Mouse (Mus musculus) CD4-positive helper T cell, adult 2 months (primary cell): ENCODE measurements at regions not wholly inside any gene's neighbourhood (a gene's known extent, or its start where the extent isn't known, plus 50 kb on each side); places are given as distances from the start of the nearest gene placed in this dataset.
A peak's percentile ranks its signal among the peaks of the same experiment; 100 is the strongest.

Experiments used
- DNase-seq: peaks from one replicate; pipeline ENCODE4 v3.0.0-alpha.2; 2012; ENCODE audit warnings: low read depth, missing footprints, low spot score

DNA sequence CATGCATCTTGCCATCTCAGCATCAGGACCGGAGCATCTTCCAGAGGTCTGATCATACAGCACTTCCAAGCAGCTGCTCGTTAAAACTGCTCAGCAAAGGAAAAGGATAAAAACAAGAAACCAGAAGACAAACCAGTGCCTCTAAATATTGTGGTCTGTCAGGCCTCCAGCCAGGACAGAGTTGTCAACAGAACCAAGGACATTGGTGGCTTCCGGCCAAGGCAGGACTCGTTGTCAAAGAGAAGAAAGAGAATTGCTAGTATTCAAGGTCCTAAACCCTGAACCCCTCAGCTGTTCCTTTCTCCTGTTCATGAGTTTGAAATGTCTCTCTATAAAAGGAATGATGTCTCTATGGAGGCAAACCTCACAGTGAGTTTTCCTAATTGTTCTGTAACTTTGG is 155.0 kb downstream of the Sp3 start:
- no peak for DNase-seq

DNA sequence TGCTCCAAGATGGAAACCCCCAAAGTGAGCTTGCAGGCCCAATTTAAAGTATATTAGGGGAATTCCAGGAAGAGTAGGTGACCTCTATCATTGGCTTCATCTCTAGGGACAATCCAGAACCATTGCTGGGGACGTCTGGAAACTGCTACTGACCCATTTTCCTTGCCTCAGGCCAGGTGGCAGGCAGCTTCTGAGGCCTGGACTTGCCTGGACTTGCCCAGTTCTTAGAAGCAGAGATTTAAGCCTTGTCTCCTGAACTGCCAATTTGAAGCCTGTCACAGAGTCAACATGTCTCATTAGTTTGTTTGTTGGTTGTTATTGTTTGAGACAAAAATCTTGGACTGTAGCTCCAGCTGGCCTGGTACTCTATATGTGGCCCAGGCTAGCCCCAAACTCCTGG is 151.1 kb downstream of the Sp3 start:
- DNase-seq: no peak

DNA sequence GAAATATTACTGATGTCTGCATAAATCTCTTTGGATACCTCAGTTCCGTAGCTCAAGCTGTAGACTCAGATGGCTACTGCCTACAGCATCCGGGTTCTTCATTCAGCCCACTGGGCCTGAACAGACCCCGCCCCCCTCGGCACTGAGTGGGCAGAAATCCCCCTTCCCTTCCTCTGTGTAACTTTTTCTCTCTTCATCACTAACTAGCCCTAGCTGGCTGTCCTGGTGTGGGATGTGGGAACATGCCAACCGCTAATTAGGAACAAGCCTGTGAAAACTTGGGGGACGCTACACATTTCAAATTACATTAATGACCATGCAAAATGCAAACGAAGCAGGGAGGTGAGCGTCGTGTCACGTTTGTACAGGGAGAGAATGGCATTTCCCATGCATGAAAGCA is 147.5 kb downstream of the Sp3 start:
- DNase-seq: no peak

DNA sequence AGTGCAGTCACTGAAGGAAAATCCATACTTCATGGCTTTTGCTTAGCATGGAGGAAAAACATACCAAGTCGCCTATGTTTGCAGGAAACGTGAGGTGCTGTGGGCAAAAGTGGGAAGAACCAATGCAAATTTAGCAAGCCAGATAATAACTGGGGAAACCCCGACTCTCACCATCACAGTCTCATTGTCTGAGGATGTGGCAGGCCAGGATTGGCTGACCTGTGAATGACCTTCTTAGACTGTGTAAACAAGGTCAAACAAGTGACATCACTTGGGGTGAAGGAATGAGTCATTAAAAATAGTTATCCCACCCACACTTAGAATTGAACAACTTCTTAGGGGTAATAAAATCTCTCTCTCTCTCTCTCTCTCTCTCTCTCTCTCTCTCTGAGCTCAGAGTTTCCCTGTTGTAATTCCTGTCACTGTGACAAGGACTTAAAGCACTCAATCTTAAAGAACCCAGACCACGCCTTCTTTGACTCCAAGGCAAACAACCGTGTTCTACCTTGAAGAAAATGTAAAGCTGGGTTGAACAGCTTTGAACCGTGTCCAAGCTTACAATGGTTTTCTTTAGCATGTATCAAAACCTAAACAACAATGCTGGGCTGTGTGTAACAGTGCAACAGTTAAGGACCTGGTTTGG is 142.0 kb downstream of the Sp3 start:
- DNase-seq: peak; percentile 92

DNA sequence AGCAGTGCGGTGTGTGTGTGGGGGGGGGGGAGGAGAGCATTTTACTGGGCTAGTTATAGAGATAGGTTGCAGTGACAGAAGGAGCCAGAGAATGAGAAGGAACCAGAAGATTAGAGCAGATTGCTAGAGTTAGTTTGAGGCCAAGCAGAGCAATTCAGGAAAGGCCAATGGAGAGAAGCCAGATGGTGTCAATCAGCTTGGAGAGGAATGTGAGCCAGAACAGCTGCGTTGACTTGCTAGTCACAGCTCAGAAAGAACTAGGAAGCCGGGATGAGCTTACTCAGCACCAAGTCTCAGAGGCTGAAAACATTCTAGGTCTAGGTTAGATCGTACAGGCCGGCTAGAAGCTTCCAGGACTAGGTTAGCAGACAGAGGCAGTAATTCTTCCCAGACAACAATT is 140.6 kb downstream of the Sp3 start:
- DNase-seq: no peak

DNA sequence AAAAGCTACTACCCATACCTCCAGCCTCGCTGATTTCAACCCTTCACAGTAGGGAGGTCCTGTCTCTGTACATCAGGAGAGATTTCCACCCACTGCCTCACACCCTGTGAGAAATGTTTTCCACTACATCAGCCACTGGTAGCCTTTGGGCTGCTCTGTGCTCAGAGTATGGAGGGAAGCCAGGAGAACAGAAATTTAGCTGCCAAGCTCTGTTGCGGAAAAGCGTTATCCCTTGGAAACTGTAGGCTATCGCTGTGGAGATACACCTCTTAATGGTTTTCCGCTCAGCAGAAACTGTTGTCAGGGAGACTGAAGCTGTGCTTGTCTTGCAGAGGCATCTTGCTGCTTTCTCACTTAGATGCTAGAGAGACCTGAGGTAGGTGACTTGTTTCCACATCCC is 138.9 kb downstream of the Sp3 start:
- DNase-seq: peak; percentile 50

DNA sequence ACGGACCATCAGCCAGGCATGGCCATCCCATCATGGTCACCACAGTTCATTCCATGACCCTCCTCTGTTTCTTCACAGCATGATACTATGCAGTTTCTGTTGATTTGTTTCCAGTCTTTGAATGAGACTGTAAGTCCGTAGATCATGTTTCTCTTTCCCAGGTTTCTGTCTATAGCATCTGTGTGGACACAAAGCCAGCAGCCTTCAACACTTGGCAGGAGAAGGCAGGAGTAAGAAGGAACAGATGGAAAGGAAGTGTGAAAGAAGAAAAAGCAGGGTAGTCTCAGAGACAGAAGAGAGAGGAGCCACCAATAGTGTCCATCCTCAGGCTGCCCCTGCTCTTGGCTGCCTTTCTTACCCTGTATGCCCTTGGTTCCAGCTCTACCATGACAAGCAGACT is 136.6 kb downstream of the Sp3 start:
- no peak for DNase-seq

DNA sequence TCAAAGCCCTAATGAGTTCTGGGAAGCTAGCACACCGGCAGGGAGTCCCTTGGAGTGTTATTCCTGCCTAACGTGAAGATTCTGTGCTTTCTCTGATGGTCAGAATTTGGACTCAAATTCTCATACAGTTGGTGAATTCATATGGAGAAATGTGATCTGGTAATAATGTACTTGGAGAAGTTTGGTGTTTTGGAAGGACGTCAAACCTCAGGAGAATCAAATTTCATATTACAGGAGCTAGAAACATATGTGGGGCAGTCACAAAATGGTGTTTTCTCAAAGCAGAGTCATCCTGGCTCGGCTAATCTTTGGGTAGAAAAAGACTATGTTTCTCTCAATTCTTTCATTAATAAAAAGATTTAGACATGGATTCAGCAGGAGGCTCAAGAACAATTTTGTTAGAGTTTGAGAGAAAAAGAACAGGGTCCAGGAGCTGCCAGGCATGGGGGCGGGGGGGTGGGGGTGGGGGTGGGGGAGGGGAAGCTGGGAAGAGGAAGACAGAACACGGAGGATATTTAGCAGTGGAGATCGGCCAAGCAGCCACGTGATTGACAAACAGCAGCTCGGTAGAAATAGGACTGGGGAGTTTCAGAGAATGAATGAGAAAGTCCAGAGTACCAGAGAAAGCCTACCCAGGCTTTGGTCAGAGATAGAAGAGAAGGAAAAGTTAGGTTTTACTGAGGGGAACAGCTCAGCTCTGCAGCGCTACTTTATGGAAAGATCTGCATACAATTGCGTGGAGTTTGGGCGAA is 130.6 kb downstream of the Sp3 start:
- no peak for DNase-seq

DNA sequence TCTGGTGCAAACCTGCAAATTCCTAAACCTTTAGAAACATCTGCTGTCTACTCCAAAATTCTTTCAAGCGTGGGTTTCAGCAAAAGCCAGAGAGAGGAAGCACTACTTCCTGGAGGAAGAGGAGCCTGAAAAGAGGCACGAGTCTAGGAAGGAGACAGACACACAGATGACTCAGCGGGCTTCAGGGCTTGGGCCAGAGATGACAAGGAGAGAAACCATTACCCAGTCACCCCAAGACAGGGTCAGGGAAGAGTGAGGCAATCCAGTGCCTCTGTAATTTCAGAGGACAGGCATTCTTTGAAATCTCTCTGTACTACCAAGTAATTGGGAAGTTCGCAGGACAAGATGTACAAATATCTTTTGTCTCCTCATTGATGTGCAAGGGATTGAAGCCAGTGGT is 127.7 kb downstream of the Sp3 start:
- DNase-seq: no peak

DNA sequence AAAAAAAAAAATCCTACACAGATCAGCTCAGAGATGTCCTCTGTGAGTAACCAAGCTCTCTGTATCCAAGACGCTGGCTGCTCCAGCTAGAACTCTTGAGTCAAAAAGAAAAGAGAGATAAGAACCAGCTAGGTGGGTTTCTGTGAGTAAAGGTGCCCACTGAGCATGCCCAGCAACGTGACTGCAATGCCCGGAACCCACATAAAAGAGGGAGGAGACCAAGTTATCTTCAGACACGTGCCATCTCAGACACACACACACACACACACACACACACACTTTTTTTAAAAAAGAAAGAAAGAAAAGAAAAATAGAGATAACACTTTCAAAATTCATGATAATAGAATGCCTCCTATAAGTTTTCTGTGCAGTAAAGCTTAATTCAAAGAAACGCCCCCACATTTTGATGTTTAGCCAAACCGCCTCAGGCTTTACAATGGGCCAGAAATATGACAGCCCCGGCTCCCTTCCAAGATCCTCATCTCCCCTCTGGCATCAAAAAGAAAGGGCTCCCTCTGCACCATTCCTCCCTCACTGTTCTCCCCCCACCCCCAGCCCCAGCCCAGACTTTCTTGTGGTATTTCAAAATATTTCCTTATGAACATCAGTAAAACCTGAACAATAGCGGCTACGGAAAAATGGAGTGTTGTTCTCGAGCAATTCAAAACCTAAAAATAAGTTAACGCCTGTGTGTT is 124.8 kb downstream of the Sp3 start:
- DNase-seq: peak; percentile 81

DNA sequence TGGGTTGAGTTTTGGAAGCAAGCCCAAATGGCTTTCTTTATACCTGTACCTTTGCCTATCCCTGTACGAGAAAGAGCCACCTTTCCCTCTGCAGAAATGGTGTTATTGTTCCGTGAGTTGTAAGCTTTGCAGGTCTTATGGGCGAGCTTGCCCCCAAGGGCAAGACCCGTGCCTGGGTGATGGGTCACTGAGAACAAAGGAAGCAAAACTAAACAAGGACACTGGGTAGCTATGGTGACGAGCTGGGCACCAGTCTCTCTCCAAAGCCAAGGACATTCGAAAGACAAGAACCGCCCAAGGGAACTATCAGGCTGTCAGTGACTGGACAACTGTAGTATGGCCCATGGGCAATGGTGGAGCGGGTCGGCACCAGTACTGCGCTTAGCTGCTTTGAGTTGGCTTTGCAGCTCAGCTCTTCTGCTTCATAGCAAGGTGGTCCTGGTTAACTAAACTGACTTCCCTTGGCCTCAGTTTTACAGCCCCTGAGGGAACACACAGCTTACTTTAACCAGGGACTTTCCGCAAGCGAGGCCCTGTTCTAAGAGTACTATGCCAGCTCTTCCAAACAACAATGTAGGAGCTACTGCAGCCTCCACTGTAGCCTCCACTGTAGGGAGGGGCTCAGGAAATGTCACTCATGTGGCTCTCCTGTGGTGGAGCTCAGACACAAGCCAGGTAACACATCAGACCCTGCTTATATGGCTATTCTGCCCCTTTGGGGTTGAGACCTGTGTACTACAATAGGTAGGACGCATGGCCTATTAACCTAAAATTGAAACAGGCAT is 124.1 kb downstream of the Sp3 start:
- peak; percentile 47 for DNase-seq

DNA sequence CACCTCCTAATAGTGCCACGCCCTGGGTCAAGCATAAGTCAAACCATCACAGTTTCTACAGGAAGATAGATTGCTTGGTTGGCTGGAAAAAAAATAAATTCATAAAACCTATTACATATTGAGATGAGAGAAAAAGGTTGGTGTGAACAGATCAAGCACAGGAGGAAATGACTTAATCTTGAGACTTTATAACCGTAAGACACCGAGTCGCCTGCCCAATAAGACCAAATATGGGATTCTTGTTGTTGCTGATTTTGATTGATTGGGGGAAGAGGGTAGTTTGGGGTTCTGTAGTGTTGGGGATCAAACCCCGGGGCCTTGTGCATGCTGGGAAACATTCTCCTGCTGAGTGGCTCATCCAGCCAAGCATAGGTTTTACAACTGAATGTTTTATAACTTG is 122.9 kb downstream of the Sp3 start:
- DNase-seq: peak; percentile 67

DNA sequence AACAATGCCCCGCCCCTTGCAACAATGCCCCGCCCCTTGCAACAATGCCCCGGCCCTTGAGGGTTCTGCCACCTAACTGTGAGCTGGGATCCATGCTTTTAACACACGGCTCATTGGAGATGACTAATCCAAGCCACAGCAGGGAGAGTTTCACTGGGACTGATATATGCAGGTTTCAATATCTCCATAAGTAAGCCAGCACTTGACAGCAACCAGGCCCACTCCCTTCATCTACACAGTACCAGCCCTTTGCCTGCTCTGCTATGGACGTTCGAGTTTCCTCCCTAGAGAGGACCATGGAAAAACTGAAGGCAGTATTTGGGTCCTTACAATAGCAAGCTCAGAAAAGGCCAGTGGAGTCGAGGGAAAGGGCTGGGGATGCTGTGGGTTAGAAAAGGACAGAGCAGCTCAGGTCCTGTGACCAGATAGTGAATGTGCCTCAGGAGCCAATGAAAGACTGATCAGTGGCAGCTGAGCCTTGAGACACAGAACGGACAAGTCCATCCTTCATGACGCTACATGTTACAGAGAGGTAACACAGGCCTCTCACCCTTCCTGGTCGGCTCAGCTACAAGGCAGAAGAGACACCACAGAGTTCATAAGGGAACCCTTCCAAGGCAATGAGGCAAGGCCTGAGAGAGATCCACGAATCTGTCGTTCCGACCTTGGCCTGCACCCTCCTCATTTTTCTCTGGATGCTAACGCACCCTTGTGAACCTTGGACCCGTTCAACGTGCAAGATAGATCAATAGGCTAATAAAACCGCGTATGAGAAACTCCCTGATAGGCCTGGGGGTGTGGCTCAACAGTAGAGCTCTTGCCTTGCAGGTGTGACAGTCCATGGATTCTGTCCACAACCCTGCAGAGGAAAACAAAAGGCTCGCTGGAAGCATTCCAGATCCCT is 114.5 kb downstream of the Sp3 start:
- DNase-seq: no peak

DNA sequence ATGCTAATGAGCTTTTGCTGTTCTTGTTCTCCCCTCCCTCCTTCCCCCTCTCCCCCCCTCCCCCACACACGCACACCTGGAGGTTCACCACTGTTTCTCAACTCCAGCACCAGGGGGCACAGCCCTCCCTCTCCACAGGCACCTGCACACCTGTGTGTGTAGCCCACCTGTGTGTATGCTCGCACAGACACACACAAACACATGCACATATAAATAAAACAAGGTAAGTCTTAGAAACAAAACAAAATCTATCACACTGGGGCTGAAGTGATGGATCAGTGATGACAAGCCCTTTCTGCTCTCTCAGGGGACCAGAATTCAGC is 113.9 kb downstream of the Sp3 start:
- DNase-seq: no peak

DNA sequence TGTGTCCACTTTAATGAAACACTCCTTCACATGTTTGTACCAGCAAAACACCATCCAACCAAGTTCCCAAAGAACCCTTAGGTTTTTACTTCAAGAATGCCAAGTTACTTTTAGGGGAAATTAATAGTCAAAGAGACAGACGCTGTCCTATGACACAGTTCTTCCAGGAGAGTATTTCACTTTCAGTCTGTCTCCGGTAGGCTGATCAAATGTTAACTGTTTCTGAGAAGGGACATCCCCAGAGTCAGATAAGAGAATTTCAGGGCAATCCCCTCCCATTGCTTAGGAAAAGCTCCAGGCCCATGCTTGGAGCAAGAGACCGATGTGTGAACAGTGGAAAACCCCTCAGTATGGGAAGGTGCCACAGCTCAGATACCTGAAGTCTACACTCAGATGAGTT is 112.1 kb downstream of the Sp3 start:
- DNase-seq: peak; percentile 14

DNA sequence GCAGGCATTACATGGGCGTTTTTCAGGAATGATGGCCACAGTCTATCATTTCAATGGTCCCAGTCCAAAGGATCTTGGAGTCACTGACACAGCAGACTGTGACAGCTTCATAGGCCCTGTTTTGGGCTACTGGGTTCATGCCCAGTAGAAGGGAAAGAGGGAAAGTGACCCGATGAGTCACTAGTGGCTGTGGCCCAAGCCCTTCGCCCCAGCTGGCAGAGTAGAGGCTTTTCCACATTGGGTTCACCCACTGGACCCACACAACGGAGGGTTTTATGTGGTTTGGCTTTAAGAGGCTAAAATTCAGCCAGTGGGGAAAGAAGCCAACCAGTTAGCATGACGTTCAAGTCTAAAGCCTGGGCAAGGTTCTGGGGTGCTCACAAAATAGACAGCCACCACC is 108.4 kb downstream of the Sp3 start:
- DNase-seq: no peak

DNA sequence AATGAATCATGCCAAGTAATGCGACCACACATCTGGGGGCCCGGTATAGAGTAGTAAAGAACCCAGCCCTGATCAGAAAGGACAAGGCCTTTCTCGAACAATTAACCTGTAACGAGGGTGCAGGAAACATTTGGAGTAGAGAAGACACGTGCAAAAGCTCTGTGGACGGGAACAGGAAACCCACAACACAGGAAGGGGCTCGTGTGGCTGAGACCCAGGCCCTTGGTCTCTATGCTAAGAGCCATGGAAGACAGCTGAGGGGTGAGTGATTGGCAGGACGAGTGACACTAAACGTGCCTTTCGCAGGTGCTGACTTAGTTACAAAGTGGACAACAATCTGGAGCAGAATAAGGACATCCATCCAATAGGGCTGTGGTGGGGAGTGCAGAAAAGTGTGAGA is 106.3 kb downstream of the Sp3 start:
- DNase-seq: peak; percentile 24

DNA sequence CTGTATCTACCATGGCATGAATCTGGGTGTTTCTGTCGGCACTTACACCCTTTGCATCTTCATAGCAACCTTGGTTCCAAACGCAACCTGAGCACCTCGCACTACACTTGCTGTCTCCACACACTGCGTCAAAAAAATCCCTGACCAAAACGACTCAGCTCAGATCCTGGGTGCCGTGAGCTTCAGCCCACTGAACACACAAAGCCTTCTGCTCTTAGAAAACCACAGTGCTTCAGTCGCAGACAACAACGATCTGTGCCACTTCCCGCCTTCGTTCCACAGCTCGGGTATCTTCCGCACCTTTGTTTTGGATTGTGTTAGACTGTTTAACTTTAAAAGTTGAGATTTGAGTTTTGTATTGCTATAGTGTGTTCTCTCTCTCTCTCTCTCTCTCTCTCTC is 105.7 kb downstream of the Sp3 start:
- DNase-seq: peak; percentile 50

DNA sequence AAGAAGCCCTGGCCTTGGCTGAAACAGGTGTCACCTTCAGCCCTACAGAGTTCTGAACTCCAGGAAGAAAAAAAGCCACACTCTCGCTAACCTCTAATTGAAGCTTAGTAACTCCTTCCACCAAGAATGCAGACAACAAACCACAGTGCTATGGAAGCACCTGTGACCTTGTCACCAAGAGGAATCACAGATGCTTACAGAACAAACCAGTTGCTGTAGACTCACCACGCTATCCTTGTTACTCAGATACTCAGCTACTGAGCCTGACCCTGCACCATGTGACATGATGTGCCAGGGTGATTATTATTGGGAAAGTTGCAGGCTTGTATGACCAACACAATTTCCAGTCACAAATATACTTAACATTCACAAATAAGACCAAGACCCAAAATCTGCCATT is 104.6 kb downstream of the Sp3 start:
- DNase-seq: no peak

DNA sequence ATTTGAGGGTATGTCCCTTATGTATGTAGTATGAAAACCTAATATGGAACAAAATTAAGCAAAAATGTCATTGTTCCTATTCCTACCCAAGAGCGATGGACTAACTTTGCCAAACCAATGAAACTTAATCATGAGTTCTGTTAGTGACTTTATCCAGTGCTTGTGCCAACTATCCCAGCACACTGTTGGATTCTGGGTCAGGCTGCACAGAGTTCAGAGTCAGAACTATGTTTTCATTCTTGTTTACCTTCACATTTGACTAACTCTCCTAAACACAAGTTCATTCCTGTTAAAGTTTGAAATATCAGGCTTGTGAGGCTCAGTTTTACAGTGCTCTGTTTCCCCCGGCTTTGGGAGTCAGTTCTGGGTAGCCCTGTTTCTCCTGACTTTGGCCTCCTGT is 100.2 kb downstream of the Sp3 start:
- no peak for DNase-seq

DNA sequence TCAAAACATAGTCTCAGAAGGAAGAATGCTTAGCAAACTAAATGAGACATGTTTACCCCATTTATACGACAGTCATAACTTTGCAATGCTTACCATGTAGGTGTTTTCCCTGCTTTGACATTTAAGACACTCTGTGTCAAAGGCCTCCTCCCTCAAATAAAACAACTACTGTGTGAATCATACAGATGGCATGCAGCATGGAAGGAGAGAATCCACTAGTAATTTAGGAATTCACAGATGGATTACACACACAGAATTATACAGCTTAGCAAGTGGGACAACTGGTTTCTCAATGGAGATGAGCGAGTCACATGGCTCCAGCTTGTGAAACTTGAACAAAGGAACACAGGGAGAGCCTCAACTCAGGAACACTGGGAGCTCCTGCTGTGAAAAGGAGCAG is 98.7 kb downstream of the Sp3 start:
- no peak for DNase-seq
